Mouse (Mus musculus): ENCODE measurements at regions not wholly inside any gene's neighbourhood (a gene's known extent, or its start where the extent isn't known, plus 50 kb on each side); places are given as distances from the start of the nearest gene placed in this dataset.

GRCm38 (mm10) chr4:84201001-84201400 lies 474.1 kb downstream of the Bnc2 start:
- intact Hi-C loops (cut with DNase I) = no loop called here
- no peak for DNase-seq (ENCODE audit: low spot score in 2 of 2)

DNA sequence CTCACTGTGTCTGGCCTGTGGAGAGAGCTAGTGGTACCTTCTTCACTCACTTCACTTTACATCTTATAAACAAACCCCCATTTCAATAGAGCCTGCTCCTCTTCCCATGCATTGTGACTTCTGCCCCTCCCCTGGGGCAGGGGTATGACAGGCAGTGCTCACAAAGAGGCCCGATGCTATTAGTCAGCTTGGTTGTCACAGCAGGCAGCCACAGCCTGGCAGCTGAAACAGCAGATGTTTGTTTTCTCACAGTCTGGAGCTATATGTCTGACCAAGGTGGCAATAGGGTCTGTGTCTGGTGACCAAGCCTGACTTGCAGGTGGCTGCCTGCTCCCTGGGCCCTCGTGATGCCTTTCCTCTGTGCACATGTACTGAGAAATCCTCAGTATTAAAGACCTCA lies 472.8 kb downstream of the Bnc2 start:
- intact Hi-C loops (cut with DNase I) = no loop called here
- no peak for DNase-seq (ENCODE audit: low spot score in 2 of 2)

DNA sequence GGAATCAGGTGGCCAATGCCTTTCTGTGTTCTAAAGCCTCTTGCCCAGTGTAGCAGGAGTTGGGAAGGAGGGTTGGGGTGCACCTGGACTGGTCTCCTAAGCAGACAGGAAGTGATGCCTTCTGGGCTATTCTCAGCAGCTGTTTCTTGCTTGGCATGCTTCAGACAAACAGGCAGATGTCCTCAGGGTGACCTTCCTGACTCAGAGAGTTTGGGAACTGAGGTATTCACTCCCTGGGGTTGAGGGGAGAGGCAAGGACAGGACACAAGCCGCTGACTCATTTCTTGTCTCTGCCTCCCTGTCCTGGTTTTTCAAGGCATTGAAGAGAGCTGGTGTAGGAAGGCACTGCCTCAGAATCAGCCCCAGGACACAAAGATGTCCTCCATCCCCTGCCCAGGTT lies 471.4 kb downstream of the Bnc2 start:
- intact Hi-C loops (cut with DNase I) = no loop called here

GRCm38 (mm10) chr4:84204777-84205176 lies 470.3 kb downstream of the Bnc2 start:
- DNase-seq (ENCODE audit: low spot score in 2 of 2) = no peak
- intact Hi-C loops (cut with DNase I) = no loop called here

More for the DNA sequence above, 471.4 kb downstream of the Bnc2 start:
- no peak for DNase-seq (ENCODE audit: low spot score in 2 of 2)

GRCm38 (mm10) chr4:84208175-84208574 lies 466.9 kb downstream of the Bnc2 start:
- intact Hi-C loops (cut with DNase I) = no loop called here
- no peak for DNase-seq (ENCODE audit: low spot score in 2 of 2)

GRCm38 (mm10) chr4:84209538-84209937 lies 465.5 kb downstream of the Bnc2 start:
- intact Hi-C loops (cut with DNase I) = no loop called here
- DNase-seq (ENCODE audit: low spot score in 2 of 2) = no peak

GRCm38 (mm10) chr4:84211311-84211875 lies 463.7 kb downstream of the Bnc2 start:
- intact Hi-C loops (cut with DNase I) = no loop called here
- no peak for DNase-seq (ENCODE audit: low spot score in 2 of 2)

- intact Hi-C loops (cut with DNase I) = no loop called here
- DNase-seq (ENCODE audit: low spot score in 2 of 2) = peak in 1 of 2 experiments; percentile 10
Observed at GRCm38 (mm10) chr4:84212004-84212403, 463.1 kb downstream of the Bnc2 start.

DNA sequence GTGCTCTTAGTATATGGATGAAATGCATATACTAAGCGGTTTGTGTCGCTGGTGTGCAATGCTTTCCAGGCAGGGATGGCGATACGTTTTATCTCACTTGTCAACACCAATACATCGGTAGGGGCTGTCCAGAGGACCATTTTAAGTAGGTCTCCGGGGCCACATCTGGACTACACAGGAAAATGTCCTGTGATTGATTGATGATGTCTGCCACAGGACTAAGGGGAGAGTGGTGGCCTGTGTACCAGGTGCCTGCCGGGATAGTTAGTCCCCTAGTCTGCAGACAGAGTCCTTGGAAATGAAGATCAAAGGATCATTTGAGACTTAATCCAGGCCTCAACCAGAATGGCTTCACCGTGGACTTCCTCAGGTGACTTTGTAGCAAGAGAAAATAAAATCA lies 460.6 kb downstream of the Bnc2 start:
- DNase-seq (ENCODE audit: low spot score in 2 of 2) = no peak
- intact Hi-C loops (cut with DNase I) = no loop called here

DNA sequence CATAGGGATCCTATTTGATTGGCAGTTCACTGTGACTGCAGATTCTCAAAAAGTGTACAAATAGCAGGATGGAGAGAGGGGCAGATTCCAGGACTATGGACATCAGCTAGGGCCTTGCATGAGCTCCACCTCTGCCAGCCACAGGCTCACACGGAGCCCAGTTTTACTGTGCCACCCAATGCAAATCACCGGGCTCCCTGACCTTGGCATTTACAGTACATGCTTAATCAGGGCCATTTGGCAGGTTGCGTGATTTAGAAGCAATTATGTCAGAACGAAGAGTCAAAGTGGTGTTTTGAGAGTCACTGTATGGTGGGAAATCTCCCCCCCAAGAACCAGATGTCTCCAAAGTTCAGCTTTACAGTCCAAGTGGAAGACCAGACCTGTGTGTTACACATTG lies 456.1 kb downstream of the Bnc2 start:
- intact Hi-C loops (cut with DNase I) = no loop called here
- no peak for DNase-seq (ENCODE audit: low spot score in 2 of 2)

- no peak for DNase-seq (ENCODE audit: low spot score in 2 of 2)
- intact Hi-C loops (cut with DNase I) = no loop called here
Observed at GRCm38 (mm10) chr4:84222057-84222717, 452.9 kb downstream of the Bnc2 start.

DNA sequence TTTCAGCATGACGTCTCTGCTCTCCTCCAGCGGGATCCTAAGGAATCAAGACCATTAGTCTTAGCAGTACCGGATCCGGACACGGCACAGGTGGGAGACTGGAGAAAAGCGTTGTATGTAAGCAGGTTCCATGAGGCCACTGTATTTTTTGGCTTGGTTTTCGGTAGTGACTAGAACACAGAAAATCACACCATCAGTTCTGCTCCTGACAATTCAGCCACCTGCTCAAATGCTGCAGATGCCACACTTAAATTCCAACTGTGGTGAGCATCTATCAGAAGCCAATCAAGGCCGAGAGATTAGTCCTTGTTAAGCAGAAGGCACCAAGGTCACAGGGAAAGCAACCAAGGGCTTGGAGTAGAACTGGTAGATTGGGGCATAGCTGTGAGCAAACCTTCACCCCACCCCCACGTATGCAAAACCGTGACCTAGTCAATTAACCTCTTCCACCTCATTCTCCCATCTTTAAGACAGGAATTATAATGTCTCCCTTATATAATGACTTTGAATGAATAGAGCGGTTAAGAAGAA lies 452.2 kb downstream of the Bnc2 start:
- no peak for DNase-seq (ENCODE audit: low spot score in 2 of 2)

DNA sequence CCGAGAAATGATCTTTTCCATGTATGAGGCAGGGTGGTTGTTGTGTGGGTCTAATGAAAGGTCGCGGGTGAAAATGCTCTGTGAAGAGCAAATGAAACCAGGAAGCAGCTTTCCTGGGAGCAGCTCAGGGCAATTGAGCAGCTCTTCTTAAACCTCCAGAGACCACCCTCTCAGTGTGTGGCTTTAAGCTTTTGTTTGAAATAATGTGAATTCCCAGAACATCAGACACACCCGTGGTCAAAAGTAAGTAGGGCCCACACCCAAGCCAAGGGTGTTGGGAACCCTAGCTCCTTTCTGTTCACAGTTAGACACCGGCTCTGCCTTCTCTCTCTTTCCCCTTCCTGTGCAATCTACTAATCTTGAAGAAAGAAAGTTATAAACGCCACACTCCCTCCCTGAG lies 450.5 kb downstream of the Bnc2 start:
- intact Hi-C loops (cut with DNase I) = no loop called here
- no peak for DNase-seq (ENCODE audit: low spot score in 2 of 2)

More for the DNA sequence above, 452.2 kb downstream of the Bnc2 start:
- intact Hi-C loops (cut with DNase I) = no loop called here

Measured in left cerebral cortex, postnatal 14 days (tissue).